Mouse (Mus musculus) left cerebral cortex, postnatal 14 days (tissue): ENCODE results near the gene Atg16l1. TPM values are rescaled to one million over a fixed set of nuclear protein-coding genes. Genes with fewer than 3 reads are reported as not detected.

Experiments
- DNase-seq, 2 experiments: peaks; one replicate each; pipeline ENCODE4 v3.0.0; 2021 to 2022; ENCODE audit warnings: low spot score in 2 of 2, mixed read lengths in 1 of 2
- intact Hi-C: fragments of 180-260 bp; cut with DNase I; formaldehyde crosslinking; loops from one replicate; pipeline ENCODE4 v1.15.1; 2025
- long read RNA-seq, 2 experiments: library from polyadenylated mRNA; stranded (forward); transcript quantifications; one replicate each; pipeline ENCODE4 v2.0.0; 2021
- total RNA-seq, 2 experiments: library from RNA; stranded (reverse); gene quantifications; 2 replicates each; pipeline ENCODE4 v1.2.3; 2021

Gene Atg16l1
- total RNA-seq = 10 to 100 TPM; 66.9 to 68.0 TPM
- long read RNA-seq, experiment 1, transcript Atg16l1-203 (19 exons, 3,102 nt) = major isoform, 65 of 98 reads
- long read RNA-seq, experiment 1, transcript Atg16l1-201 (18 exons, 3,130 nt) = minor isoform, 5 of 98 reads
- long read RNA-seq, experiment 1, partial matches to known transcripts = 4 of 98 reads
- long read RNA-seq, experiment 1, other reads (novel, unspliced or antisense) = 18 of 98 reads
- long read RNA-seq, experiment 2, transcript Atg16l1-203 (19 exons, 3,102 nt) = major isoform, 83 of 126 reads
- long read RNA-seq, experiment 2, transcript Atg16l1-211 (18 exons, 3,344 nt) = minor isoform, 5 of 126 reads
- long read RNA-seq, experiment 2, transcript Atg16l1-202 (17 exons, 3,004 nt) = minor isoform, 5 of 126 reads
- long read RNA-seq, experiment 2, transcript Atg16l1-201 (18 exons, 3,130 nt) = minor isoform, 9 of 126 reads
- long read RNA-seq, experiment 2, partial matches to known transcripts = 6 of 126 reads
- long read RNA-seq, experiment 2, other reads (novel, unspliced or antisense) = 18 of 126 reads

DNA sequence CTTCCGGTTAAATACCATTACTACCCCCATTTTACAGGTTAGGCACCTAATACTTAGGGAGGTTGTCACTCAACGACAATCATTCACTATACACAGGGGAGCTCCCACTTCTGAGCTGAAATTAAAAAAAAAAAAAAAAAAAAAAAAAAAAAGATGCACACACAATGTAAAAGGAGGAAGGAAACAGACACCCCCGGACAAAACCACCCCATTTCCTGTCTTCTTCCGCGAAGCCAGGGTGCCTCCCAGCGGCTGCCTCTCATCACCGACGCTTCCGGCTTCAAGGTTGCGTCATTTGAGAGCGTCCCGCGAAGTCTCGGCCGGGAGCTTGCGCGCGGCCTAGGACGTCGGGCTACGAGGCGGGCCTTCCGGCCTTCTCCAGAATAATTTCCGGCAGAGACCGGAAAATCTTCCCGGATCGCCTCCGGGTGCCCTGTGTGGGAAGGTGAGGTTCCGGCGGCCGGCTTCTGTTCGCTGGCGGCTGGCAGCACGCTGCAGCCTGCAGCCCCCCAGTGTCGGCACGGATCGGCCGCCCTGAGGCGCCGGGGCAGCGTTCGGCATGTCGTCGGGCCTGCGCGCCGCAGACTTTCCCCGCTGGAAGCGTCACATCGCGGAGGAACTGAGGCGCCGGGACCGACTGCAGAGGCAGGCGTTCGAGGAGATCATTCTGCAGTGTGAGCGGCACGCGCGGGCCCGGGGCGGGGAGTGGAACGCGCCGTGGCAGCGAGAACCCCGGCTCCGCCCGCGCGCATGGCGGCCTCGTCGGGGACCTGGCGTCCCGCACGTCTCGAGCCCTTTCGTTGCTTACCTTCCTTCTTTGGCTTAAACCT is at the start of gene Atg16l1:
Atg16l1 (plus strand) TSS at position 230 of the 830 bp plus-strand sequence.
- DNase-seq = peak; percentile 96 to 97
- intact Hi-C loops = loop anchor here (5.0 kb wide), 1 partner anchor 309 kb away; no protein-coding TSS in a partner anchor

DNA sequence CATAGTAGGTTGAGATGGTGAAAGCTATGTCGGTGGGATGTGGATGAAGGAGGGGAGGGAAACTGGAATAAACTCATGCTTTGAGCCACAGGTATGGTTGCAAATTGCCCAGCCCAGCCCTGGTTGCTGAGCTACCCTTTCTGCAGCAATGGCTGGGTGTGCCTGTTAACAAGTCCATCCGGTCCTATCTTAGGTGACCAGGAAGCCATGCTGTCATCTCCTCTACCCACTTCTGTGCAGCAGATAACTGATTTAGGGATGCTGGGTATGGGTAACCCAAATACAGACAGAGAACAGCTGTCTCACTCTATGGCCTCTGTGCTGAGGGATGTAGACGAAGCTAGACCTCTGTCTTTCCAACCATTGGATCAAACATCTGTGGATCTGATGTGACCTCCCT is 49.3 kb upstream of the Atg16l1 start:
- intact Hi-C loops = no loop called here
- DNase-seq = no peak

GRCm38 (mm10) chr1:87709020-87709419 is 46.6 kb upstream of the Atg16l1 start:
- peak; percentile 70 to 85 for DNase-seq
- intact Hi-C loops = no loop called here

GRCm38 (mm10) chr1:87709661-87710270 is 45.9 kb upstream of the Atg16l1 start:
- intact Hi-C loops = loop anchor here (5.0 kb wide), 1 partner anchor 102 kb away; no protein-coding TSS in a partner anchor
- no peak for DNase-seq

GRCm38 (mm10) chr1:87711938-87712613 is 43.6 kb upstream of the Atg16l1 start:
- intact Hi-C loops = loop anchor here (5.0 kb wide), 1 partner anchor 105 kb away; no protein-coding TSS in a partner anchor
- no peak for DNase-seq

DNA sequence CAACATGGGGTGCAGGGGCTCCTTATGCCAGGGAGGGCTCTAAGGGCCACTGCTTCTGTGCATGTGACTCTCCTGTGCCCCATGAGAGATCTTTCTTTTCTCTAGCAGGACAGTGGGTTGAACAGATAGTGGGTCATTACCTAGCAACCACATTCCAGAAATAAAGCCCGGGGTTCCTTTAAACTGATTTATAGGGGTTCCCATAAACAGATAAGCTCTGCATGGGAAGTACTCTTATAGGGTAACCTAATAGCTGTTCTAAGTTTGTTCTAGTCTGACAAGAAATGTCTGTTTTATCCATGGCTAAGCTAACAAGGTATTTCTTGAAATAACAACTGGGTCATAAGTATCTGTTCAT is 43.1 kb upstream of the Atg16l1 start:
- intact Hi-C loops = loop anchor here (5.0 kb wide), 1 partner anchor 105 kb away; no protein-coding TSS in a partner anchor

DNA sequence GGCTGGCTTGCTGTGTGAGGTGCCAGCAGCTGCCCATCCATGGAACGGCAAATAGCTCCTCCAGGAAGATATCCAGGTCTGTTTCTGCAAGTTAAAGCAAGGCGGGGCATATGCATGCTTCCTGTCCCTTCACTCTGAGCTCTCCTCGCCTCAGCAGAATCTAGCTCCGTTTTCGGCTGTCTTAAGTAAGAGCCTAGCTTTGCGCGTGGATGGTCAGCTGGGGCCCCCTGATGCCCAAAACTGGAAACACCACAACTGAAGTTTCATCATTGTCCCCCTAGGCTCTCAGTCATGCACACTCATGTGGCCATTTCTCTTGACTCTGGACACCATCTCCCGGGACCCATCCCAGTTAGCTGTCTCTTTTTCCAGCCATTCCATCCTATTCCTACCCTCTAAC is 34.3 kb upstream of the Atg16l1 start:
- intact Hi-C loops = no loop called here
- peak; percentile 69 to 73 for DNase-seq

More for the DNA sequence above, 43.1 kb upstream of the Atg16l1 start:
- DNase-seq = no peak

GRCm38 (mm10) chr1:87722081-87722480 is 33.6 kb upstream of the Atg16l1 start:
- DNase-seq = no peak
- intact Hi-C loops = no loop called here

- DNase-seq = no peak
- intact Hi-C loops = no loop called here
These were observed 32.3 kb upstream of the Atg16l1 start for GRCm38 (mm10) chr1:87723351-87723750.

DNA sequence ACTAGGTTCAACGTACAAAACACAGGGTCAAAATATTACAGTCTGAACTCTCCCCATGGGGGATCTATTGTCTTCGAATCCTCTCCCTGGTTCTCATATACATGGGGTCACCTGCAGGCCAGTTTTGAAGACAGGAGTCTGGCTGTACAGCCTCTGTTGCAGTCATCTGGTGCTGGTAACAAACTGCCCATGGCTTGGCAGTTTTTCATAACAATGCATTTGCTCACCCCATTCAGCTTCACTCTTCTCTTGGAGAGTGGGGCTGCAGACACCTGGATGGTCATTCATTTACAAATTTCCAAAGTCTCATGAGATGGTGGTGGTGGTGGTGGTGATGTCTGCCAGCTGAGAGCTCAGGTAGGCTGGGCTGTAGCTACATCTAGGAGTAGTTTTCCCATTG is 26.6 kb upstream of the Atg16l1 start:
- intact Hi-C loops = no loop called here
- DNase-seq = no peak

- intact Hi-C loops = no loop called here
- DNase-seq = no peak
These were observed 25.8 kb upstream of the Atg16l1 start for GRCm38 (mm10) chr1:87729850-87730249.

DNA sequence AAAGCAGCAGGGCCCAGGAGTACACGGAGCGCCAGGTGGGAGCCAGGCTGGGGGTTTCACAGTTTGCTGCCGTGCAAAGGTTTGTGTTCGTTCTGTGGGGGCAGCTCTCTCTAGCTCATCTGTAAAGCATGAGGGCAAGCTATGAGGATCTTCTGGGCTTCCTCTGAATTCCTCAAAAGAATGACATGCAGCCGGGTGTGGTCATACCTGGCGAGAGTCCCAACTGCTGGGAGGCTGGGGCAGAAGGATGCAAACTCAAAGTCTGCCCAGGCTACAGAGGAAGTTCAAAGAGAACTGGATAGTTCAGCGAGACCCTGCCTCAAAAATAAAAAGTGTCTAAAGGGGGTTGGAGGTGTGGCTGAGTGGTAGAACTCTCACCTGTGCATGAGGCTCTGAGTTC is 25.4 kb upstream of the Atg16l1 start:
- DNase-seq = no peak
- intact Hi-C loops = no loop called here

GRCm38 (mm10) chr1:87733212-87733611 is 22.5 kb upstream of the Atg16l1 start:
- peak; percentile 37 to 78 for DNase-seq
- intact Hi-C loops = no loop called here

GRCm38 (mm10) chr1:87734153-87734552 is 21.5 kb upstream of the Atg16l1 start:
- no peak for DNase-seq
- intact Hi-C loops = no loop called here

DNA sequence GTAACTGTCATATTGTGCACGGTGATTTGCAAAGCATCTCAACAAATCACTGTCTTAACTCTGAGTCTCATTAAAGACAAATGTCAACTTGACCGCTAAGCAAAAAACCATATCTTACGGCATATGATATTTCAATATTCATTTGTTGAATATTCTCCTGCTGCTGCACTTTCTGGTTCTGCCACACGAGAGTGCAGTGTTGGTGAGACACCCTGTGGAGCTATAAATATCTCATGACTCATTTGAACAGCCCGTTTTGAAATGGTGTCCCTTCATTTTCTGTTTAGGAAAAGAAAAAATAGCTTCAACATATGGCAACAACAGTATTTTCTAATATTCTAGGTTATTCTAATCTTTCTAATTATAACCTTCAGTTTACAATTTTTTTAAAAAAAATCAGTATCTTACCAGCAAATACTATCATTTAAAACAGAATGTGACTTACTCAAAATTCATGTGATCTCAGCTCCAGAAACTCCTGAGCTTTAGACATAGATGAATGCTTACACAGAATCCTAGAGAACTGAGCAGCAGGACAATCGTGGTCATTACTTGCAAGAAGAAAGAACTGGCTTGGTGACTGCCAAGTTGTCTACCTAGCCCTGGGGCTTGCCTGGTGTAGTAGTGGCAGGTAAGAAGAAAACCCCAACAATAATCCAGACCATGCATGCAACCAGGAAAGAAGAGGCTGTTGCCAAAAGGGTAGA is 14.9 kb upstream of the Atg16l1 start:
- intact Hi-C loops = no loop called here

GRCm38 (mm10) chr1:87749360-87749973 is 6.2 kb upstream of the Atg16l1 start:
- intact Hi-C loops = no loop called here
- DNase-seq = no peak

More for the DNA sequence above, 14.9 kb upstream of the Atg16l1 start:
- DNase-seq = peak in 1 of 2 experiments; percentile 60

- DNase-seq = no peak
- intact Hi-C loops = loop anchor here (10.0 kb wide), 1 partner anchor 539 kb away; no protein-coding TSS in a partner anchor
These were observed 8.2 kb downstream of the Atg16l1 start for GRCm38 (mm10) chr1:87763821-87764220.

GRCm38 (mm10) chr1:87765741-87766140 is 10.1 kb downstream of the Atg16l1 start:
- DNase-seq = no peak
- intact Hi-C loops = loop anchor here (5.0 to 10.0 kb wide), 2 partner anchors 157 to 541 kb away; no protein-coding TSS in a partner anchor
